ENCODE assay signal across 9 mouse cellular contexts in the genomic region with DNA sequence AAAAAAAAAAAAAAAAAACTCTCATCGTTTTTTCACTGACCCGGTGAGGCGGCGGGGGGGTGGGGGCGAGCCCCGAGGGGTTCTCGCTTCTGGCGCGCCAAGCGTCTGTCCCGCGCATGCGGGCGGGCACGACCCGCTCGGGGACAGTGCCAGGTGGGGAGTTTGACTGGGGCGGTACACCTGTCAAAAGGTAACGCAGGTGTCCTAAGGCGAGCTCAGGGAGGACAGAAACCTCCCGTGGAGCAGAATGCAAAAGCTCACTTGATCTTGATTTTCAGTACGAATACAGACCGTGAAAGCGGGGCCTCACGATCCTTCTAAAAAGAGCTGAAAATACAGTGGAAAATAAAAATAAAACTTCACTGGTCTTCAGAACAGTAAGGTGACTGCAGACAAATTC. TPM values are rescaled to one million over a fixed set of nuclear protein-coding genes. Genes with fewer than 3 reads are reported as not detected.
DNase-seq lines count a peak whose midpoint lies in the region; ATAC-seq lines count a peak whose summit lies in the region.
"Had no signal": no experiment of that assay in that cellular context is flagged by ENCODE, and none has a peak within 500 bp of the region (broad histone marks: within the 10 kb centered on the region; RNA-seq: fewer than 3 reads in every experiment).

No protein-coding gene starts in this region.

- intact Hi-C loops in left cerebral cortex, postnatal 14 days (cut with DNase I): no loop called here

- no peak overlapping the region for H3K9ac ChIP-seq in intestine, embryonic 16.5 days (ENCODE audit: low read depth, low read length)

- no peak overlapping the region for H3K4me3 ChIP-seq in embryonic facial prominence, embryonic 10.5 days
- no peak overlapping the region for H3K4me3 ChIP-seq in intestine, embryonic 16.5 days (ENCODE audit: low read length)
- H3K4me3 ChIP-seq: myocyte had no signal

- WGBS in embryonic facial prominence, embryonic 10.5 days: 36% methylated on average over 25 of the region's 25 CpGs
- 36% methylated on average over 25 of the region's 25 CpGs for WGBS in intestine, embryonic 16.5 days

- no peak overlapping the region for H3K27ac ChIP-seq in embryonic facial prominence, embryonic 10.5 days (replicated peaks)
- no peak overlapping the region for H3K27ac ChIP-seq in intestine, embryonic 16.5 days (ENCODE audit: low read length)

- H3K9me3 ChIP-seq in embryonic facial prominence, embryonic 10.5 days: no peaks in the 10 kb centered on the region
- H3K9me3 ChIP-seq in intestine, embryonic 16.5 days (ENCODE audit: control insufficient read depth, low read length): no peaks in the 10 kb centered on the region

- ATAC-seq in intestine, embryonic 16.5 days: peak; percentile 100
- ATAC-seq in megakaryocyte-erythroid progenitor cell, adult 5-6 weeks (replicated peaks; ENCODE audit: low FRiP score, low TSS enrichment, poor library complexity, severe bottlenecking): peak; percentile 100

- no peaks in the 10 kb centered on the region for H3K27me3 ChIP-seq in embryonic facial prominence, embryonic 10.5 days (replicated peaks; ENCODE audit: low read depth, poor library complexity, severe bottlenecking)
- H3K27me3 ChIP-seq in intestine, embryonic 16.5 days (replicated peaks; ENCODE audit: control insufficient read depth, insufficient read depth, low read length): no peaks in the 10 kb centered on the region

- H3K4me1 ChIP-seq in embryonic facial prominence, embryonic 10.5 days: peaks cover 12% of the 10 kb centered on the region
- peaks cover 10% of the 10 kb centered on the region; the same call in 1 of the 2 replicates for H3K4me1 ChIP-seq in intestine, embryonic 16.5 days (ENCODE audit: control insufficient read depth, insufficient read depth, low read length)

- no peaks in the 10 kb centered on the region for H3K36me3 ChIP-seq in embryonic facial prominence, embryonic 10.5 days (replicated peaks)
- H3K36me3 ChIP-seq in intestine, embryonic 16.5 days (ENCODE audit: control insufficient read depth, insufficient read depth, low read length): no peaks in the 10 kb centered on the region

- H3K4me2 ChIP-seq in intestine, embryonic 16.5 days (ENCODE audit: low read depth, low read length): no peak overlapping the region

- peak; percentile 95 to 100 for DNase-seq in adrenal gland, adult (ENCODE audit: inconsistent age in 2 of 2, low spot score in 1 of 2)
- DNase-seq in embryonic facial prominence, embryonic 10.5 days (ENCODE audit: low spot score): peak; percentile 93
- DNase-seq in heart, adult 11 months: peak; percentile 99
- peak; percentile 92 to 95 for DNase-seq in left cerebral cortex, postnatal 14 days (ENCODE audit: low spot score in 2 of 2)
- DNase-seq in right cerebral cortex, postnatal 25 days: peak; percentile 98
- peak; percentile 95 to 98 for DNase-seq in urinary bladder, postnatal 36 days (ENCODE audit: low spot score in 2 of 2)

RNA-seq across cellular contexts. Expression of a gene that starts 11.2 kb away (rescaled TPM):
- polyA plus RNA-seq in embryonic facial prominence, embryonic 10.5 days (2016; fragmentation: Nextera tagmentation; extraction: Ambion mirVana): 17.0 and 17.1 TPM in 2 replicates
- polyA plus RNA-seq in intestine, embryonic 16.5 days (2015; fragmentation: Nextera tagmentation; extraction: Ambion mirVana): 5.3 and 5.5 TPM in 2 replicates
- 1 to 10 TPM; 4.8 to 5.0 TPM for total RNA-seq in left cerebral cortex, postnatal 14 days (2021)
- total RNA-seq in megakaryocyte-erythroid progenitor cell, adult 5-6 weeks (2014; fragmentation: Nextera tagmentation): 1.6 and 2.1 TPM in 2 replicates
- 1.5 and 1.9 TPM in 2 replicates for total RNA-seq in megakaryocyte-erythroid progenitor cell, adult 5-6 weeks (2017)

RNA-seq across cellular contexts. Expression of a gene that starts 13.8 kb away (rescaled TPM):
- 0.70 and 0.79 TPM in 2 replicates for polyA plus RNA-seq in embryonic facial prominence, embryonic 10.5 days (2016; fragmentation: Nextera tagmentation; extraction: Ambion mirVana)
- 0.48 and 0.49 TPM in 2 replicates for polyA plus RNA-seq in intestine, embryonic 16.5 days (2015; fragmentation: Nextera tagmentation; extraction: Ambion mirVana)
- total RNA-seq in left cerebral cortex, postnatal 14 days (2021): 1 to 10 TPM; 1.5 to 1.8 TPM
- total RNA-seq in megakaryocyte-erythroid progenitor cell, adult 5-6 weeks (2014; fragmentation: Nextera tagmentation): 0.39 and 0.59 TPM in 2 replicates
- total RNA-seq in megakaryocyte-erythroid progenitor cell, adult 5-6 weeks (2017): 0.23 TPM in 1 of 2 replicates, not detected in the other

RNA-seq across cellular contexts. Expression of a gene that starts 19.7 kb away (rescaled TPM):
- polyA plus RNA-seq in embryonic facial prominence, embryonic 10.5 days (2016; fragmentation: Nextera tagmentation; extraction: Ambion mirVana): 410 and 436 TPM in 2 replicates
- 358 and 374 TPM in 2 replicates for polyA plus RNA-seq in intestine, embryonic 16.5 days (2015; fragmentation: Nextera tagmentation; extraction: Ambion mirVana)
- 100 to 1,000 TPM; 143 to 144 TPM for total RNA-seq in left cerebral cortex, postnatal 14 days (2021)
- total RNA-seq in megakaryocyte-erythroid progenitor cell, adult 5-6 weeks (2014; fragmentation: Nextera tagmentation): 154 and 221 TPM in 2 replicates
- 161 and 163 TPM in 2 replicates for total RNA-seq in megakaryocyte-erythroid progenitor cell, adult 5-6 weeks (2017)

RNA-seq across cellular contexts. Expression of a gene that starts 53.7 kb away (rescaled TPM):
- polyA plus RNA-seq in embryonic facial prominence, embryonic 10.5 days (2016; fragmentation: Nextera tagmentation; extraction: Ambion mirVana): 7.1 and 8.9 TPM in 2 replicates
- polyA plus RNA-seq in intestine, embryonic 16.5 days (2015; fragmentation: Nextera tagmentation; extraction: Ambion mirVana): 14.5 and 15.2 TPM in 2 replicates
- total RNA-seq in left cerebral cortex, postnatal 14 days (2021): 100 to 1,000 TPM; 118 to 134 TPM
- total RNA-seq in megakaryocyte-erythroid progenitor cell, adult 5-6 weeks (2014; fragmentation: Nextera tagmentation): 9.2 and 19.0 TPM in 2 replicates
- 0.33 and 2.3 TPM in 2 replicates for total RNA-seq in megakaryocyte-erythroid progenitor cell, adult 5-6 weeks (2017)
